Mouse (Mus musculus) frontal cortex, postnatal 36 days (tissue): Measurements from ENCODE around the gene Crocc2.
A peak's percentile ranks its signal among the peaks of the same experiment; 100 is the strongest.
"Not testable (repeated sequence)": the region's sequence is repeated elsewhere in the genome, so short reads cannot be mapped to it uniquely, and the experiment has no call there.

Experiments
- DNase-seq, 2 experiments: peaks; one replicate each; pipeline ENCODE4 v3.0.0; 2022; ENCODE audit warnings: low spot score in 2 of 2

Gene Crocc2

GRCm38 (mm10) chr1:93161921-93162320 lies 6.6 kb upstream of the Crocc2 start:
- no peak for DNase-seq

GRCm38 (mm10) chr1:93162588-93162987 lies 5.9 kb upstream of the Crocc2 start:
- DNase-seq, result no peak

GRCm38 (mm10) chr1:93165447-93165846 lies 3.1 kb upstream of the Crocc2 start:
- DNase-seq, result no peak

- no peak for DNase-seq
These were observed 2.0 kb upstream of the Crocc2 start for GRCm38 (mm10) chr1:93166346-93167079.

GRCm38 (mm10) chr1:93173665-93174064 lies 5.1 kb downstream of the Crocc2 start:
- DNase-seq, result peak in 1 of 2 experiments; percentile 7

- peak; percentile 78 to 79 for DNase-seq
These were observed 5.9 kb downstream of the Crocc2 start for GRCm38 (mm10) chr1:93174399-93174798.

- no peak for DNase-seq
These were observed 7.3 kb downstream of the Crocc2 start for GRCm38 (mm10) chr1:93175849-93176248.

GRCm38 (mm10) chr1:93176525-93177332 lies 8.2 kb downstream of the Crocc2 start:
- peak; percentile 38 to 39 for DNase-seq

GRCm38 (mm10) chr1:93182281-93182680 lies 13.8 kb downstream of the Crocc2 start:
- no peak for DNase-seq

GRCm38 (mm10) chr1:93184071-93184828 lies 15.7 kb downstream of the Crocc2 start:
- peak; percentile 18 to 34 for DNase-seq

GRCm38 (mm10) chr1:93190726-93191305 lies 22.3 kb downstream of the Crocc2 start:
- no peak for DNase-seq

GRCm38 (mm10) chr1:93194961-93195360 lies 26.4 kb downstream of the Crocc2 start:
- no peak for DNase-seq

GRCm38 (mm10) chr1:93197454-93197853 lies 28.9 kb downstream of the Crocc2 start:
- not testable (repeated sequence) for DNase-seq

GRCm38 (mm10) chr1:93197916-93198315 lies 29.4 kb downstream of the Crocc2 start:
- DNase-seq, result no peak

- no peak for DNase-seq
These were observed 37.9 kb downstream of the Crocc2 start for GRCm38 (mm10) chr1:93206277-93206970.

GRCm38 (mm10) chr1:93207536-93208064 lies 39.1 kb downstream of the Crocc2 start:
- peak; percentile 24 to 48 for DNase-seq

- DNase-seq, result peak in 1 of 2 experiments; percentile 22
These were observed 41.7 kb downstream of the Crocc2 start for GRCm38 (mm10) chr1:93210213-93210641.

- no peak for DNase-seq
These were observed 42.5 kb downstream of the Crocc2 start for GRCm38 (mm10) chr1:93211019-93211418.

- no peak for DNase-seq
These were observed 43.2 kb downstream of the Crocc2 start for GRCm38 (mm10) chr1:93211549-93212220.

GRCm38 (mm10) chr1:93212441-93212840 lies 43.9 kb downstream of the Crocc2 start:
- no peak for DNase-seq
